ENCODE assay signal across 15 mouse cellular contexts in the genomic region with DNA sequence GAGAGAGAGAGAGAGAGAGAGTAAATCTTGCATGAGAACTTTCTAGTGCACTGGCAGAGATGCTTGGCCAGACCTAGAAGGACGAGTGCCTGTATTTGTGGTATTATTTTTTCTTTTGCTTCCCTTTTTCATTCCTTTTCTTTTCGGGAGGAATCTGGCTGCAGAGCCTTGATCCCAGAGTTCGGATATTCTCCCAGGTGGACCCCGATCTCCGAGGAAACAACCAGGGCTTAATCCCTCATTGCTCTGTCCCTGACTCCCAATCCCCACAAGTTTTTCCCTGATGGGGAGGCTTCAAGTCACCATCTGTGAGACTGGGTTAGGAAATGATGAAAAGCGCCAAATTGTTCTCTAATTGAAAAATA. TPM values are rescaled to one million over a fixed set of nuclear protein-coding genes. Genes with fewer than 3 reads are reported as not detected.
DNase-seq lines count a peak whose midpoint lies in the region; ATAC-seq and TF ChIP-seq lines count a peak whose summit lies in the region.
"Had no signal": no experiment of that assay in that cellular context is flagged by ENCODE, and none has a peak within 500 bp of the region (broad histone marks: within the 10 kb centered on the region; RNA-seq: fewer than 3 reads in every experiment).

No protein-coding gene starts in this region.

- H3K27ac ChIP-seq in cerebellum, adult 2 months (ENCODE audit: insufficient read depth, low read length) = peak overlapping the region; percentile 79
- H3K27ac ChIP-seq in midbrain, embryonic 12.5 days (replicated peaks) = peak overlapping the region; percentile 39; the same call in 1 of the 2 replicates
- H3K27ac ChIP-seq in midbrain, embryonic 16.5 days (ENCODE audit: low read length) = no peak overlapping the region
- H3K27ac ChIP-seq in hindbrain, embryonic 16.5 days (ENCODE audit: low read depth, low read length) = no peak overlapping the region; the same call in 1 of the 2 replicates
- H3K27ac ChIP-seq in olfactory bulb, adult 2 months (ENCODE audit: insufficient read depth, low read depth, low read length) = 0 out of 2 replicates have a peak overlapping the region, but pooled peaks have one; percentile 43
- no peak overlapping the region for H3K27ac ChIP-seq in thymus, adult 2 months (ENCODE audit: control insufficient read depth, insufficient read depth, low read length)
- H3K27ac ChIP-seq: limb, embryonic 15.5 days had no signal

- no peak for TF ChIP-seq CTCF in cerebellum, adult 2 months (IDR thresholded peaks at IDR 0.05; ENCODE audit: borderline replicate concordance, insufficient read depth, low read depth, low read length)
- no peak for TF ChIP-seq CTCF in olfactory bulb, adult 2 months (IDR thresholded peaks at IDR 0.05; ENCODE audit: insufficient read depth, low read depth, low read length)
- TF ChIP-seq CTCF in thymus, adult 2 months (IDR thresholded peaks at IDR 0.05; ENCODE audit: borderline replicate concordance, control insufficient read depth, extremely low read depth, insufficient read depth, low read length, poor library complexity) = no peak

- H3K9me3 ChIP-seq in midbrain, embryonic 12.5 days = no peaks in the 10 kb centered on the region
- H3K9me3 ChIP-seq in midbrain, embryonic 16.5 days (replicated peaks; ENCODE audit: control insufficient read depth, low read length, poor library complexity, severe bottlenecking) = no peaks in the 10 kb centered on the region
- no peaks in the 10 kb centered on the region for H3K9me3 ChIP-seq in hindbrain, embryonic 16.5 days (ENCODE audit: control insufficient read depth, low read length)
- H3K9me3 ChIP-seq: limb, embryonic 15.5 days had no signal

- no peak for TF ChIP-seq POLR2A in cerebellum, adult 2 months (IDR thresholded peaks at IDR 0.05; ENCODE audit: borderline replicate concordance, insufficient read depth, low read length)
- no peak for TF ChIP-seq POLR2A in olfactory bulb, adult 2 months (IDR thresholded peaks at IDR 0.05; ENCODE audit: insufficient read depth, low read depth, low read length)
- no peak for TF ChIP-seq POLR2A in thymus, adult 2 months (IDR thresholded peaks at IDR 0.05; ENCODE audit: control insufficient read depth, extremely low read depth, insufficient read depth, low read length, poor library complexity)

- DNase-seq in cerebellum, adult 2 months = peak in 1 of 2 experiments; percentile 62
- DNase-seq in cerebellum, postnatal 4 days (ENCODE audit: low spot score in 2 of 2) = no peak
- no peak for DNase-seq in thymus, adult 2 months
- DNase-seq in yolk sac, embryonic 10.5 days (ENCODE audit: low spot score) = no peak
- DNase-seq: heart, postnatal 36 days; kidney, adult 2 months; lung, embryonic 14.5 days had no signal

- H3K4me1 ChIP-seq in cerebellum, adult 2 months (ENCODE audit: control insufficient read depth, insufficient read depth, low read length) = peaks cover 6% of the 10 kb centered on the region
- H3K4me1 ChIP-seq in midbrain, embryonic 12.5 days = peaks cover 65% of the 10 kb centered on the region
- H3K4me1 ChIP-seq in midbrain, embryonic 16.5 days (ENCODE audit: control insufficient read depth, insufficient read depth, low read length) = peaks cover 5% of the 10 kb centered on the region; the same call in 1 of the 2 replicates
- peaks cover 2% of the 10 kb centered on the region for H3K4me1 ChIP-seq in hindbrain, embryonic 16.5 days (ENCODE audit: control insufficient read depth, insufficient read depth, low read depth, low read length)
- H3K4me1 ChIP-seq in olfactory bulb, adult 2 months (ENCODE audit: control insufficient read depth, insufficient read depth, low read length) = peaks cover 37% of the 10 kb centered on the region
- H3K4me1 ChIP-seq in thymus, adult 2 months (replicated peaks; ENCODE audit: control insufficient read depth, insufficient read depth, low read length) = peaks cover 12% of the 10 kb centered on the region; the same call in 1 of the 2 replicates

- no peaks in the 10 kb centered on the region for H3K27me3 ChIP-seq in cerebellum, adult 2 months (ENCODE audit: control insufficient read depth, insufficient read depth, low read length)
- H3K27me3 ChIP-seq in midbrain, embryonic 12.5 days = peaks cover 99% of the 10 kb centered on the region
- peaks cover 63% of the 10 kb centered on the region for H3K27me3 ChIP-seq in midbrain, embryonic 16.5 days (ENCODE audit: control insufficient read depth, insufficient read depth, low read depth, low read length)
- peaks cover 31% of the 10 kb centered on the region for H3K27me3 ChIP-seq in hindbrain, embryonic 16.5 days (replicated peaks; ENCODE audit: control insufficient read depth, insufficient read depth, low read length)
- peaks cover 52% of the 10 kb centered on the region for H3K27me3 ChIP-seq in thymus, adult 2 months (ENCODE audit: control insufficient read depth, insufficient read depth, low read length)
- H3K27me3 ChIP-seq: Patski had no signal

- ATAC-seq in midbrain, embryonic 12.5 days (ENCODE audit: low FRiP score, low read depth) = no peak
- no peak for ATAC-seq in midbrain, embryonic 16.5 days
- ATAC-seq in hindbrain, embryonic 16.5 days = no peak
- ATAC-seq: Patski had no signal

- H3K4me2 ChIP-seq in midbrain, embryonic 12.5 days (replicated peaks) = peak overlapping the region; percentile 59
- H3K4me2 ChIP-seq in midbrain, embryonic 16.5 days (ENCODE audit: low read length) = no peak overlapping the region
- 0 out of 2 replicates have a peak overlapping the region, but pooled peaks have one; percentile 57 for H3K4me2 ChIP-seq in hindbrain, embryonic 16.5 days (ENCODE audit: low read length)
- H3K4me2 ChIP-seq: heart, embryonic 11.5 days; limb, embryonic 15.5 days; lung, embryonic 14.5 days had no signal

- peak overlapping the region; percentile 91 for H3K4me3 ChIP-seq in cerebellum, adult 2 months (replicated peaks; ENCODE audit: insufficient read depth, low read depth, low read length)
- H3K4me3 ChIP-seq in midbrain, embryonic 12.5 days = peak overlapping the region; percentile 54
- H3K4me3 ChIP-seq in midbrain, embryonic 16.5 days (ENCODE audit: low read depth, low read length) = no peak overlapping the region
- peak overlapping the region; percentile 50 for H3K4me3 ChIP-seq in hindbrain, embryonic 16.5 days (ENCODE audit: low read length)
- H3K4me3 ChIP-seq in olfactory bulb, adult 2 months (ENCODE audit: insufficient read depth, low read depth, low read length) = 0 out of 2 replicates have a peak overlapping the region, but pooled peaks have one; percentile 7
- no peak overlapping the region for H3K4me3 ChIP-seq in thymus, adult 2 months (ENCODE audit: control insufficient read depth, insufficient read depth, low read length)
- H3K4me3 ChIP-seq: limb, embryonic 15.5 days had no signal

- H3K36me3 ChIP-seq in midbrain, embryonic 12.5 days = no peaks in the 10 kb centered on the region
- H3K36me3 ChIP-seq in midbrain, embryonic 16.5 days (ENCODE audit: control insufficient read depth, insufficient read depth, low read length) = no peaks in the 10 kb centered on the region
- H3K36me3 ChIP-seq in hindbrain, embryonic 16.5 days (ENCODE audit: control insufficient read depth, insufficient read depth, low read length) = no peaks in the 10 kb centered on the region
- no peaks in the 10 kb centered on the region for H3K36me3 ChIP-seq in thymus, adult 2 months (ENCODE audit: control insufficient read depth, insufficient read depth, low read length)
- H3K36me3 ChIP-seq: limb, embryonic 15.5 days had no signal

- 0 out of 2 replicates have a peak overlapping the region, but pooled peaks have one; percentile 11 for H3K9ac ChIP-seq in midbrain, embryonic 12.5 days (replicated peaks)
- H3K9ac ChIP-seq in midbrain, embryonic 16.5 days (ENCODE audit: low read depth, low read length) = no peak overlapping the region
- peak overlapping the region; percentile 28 for H3K9ac ChIP-seq in hindbrain, embryonic 16.5 days (ENCODE audit: low read depth, low read length)
- H3K9ac ChIP-seq: limb, embryonic 15.5 days; lung, embryonic 14.5 days had no signal

- 4% methylated on average over 6 of the region's 6 CpGs for whole genome bisulfite sequencing in cerebellum, adult 2 months
- 0% methylated on average over 6 of the region's 6 CpGs for WGBS in midbrain, embryonic 12.5 days
- 4% methylated on average over 6 of the region's 6 CpGs for WGBS in midbrain, embryonic 16.5 days
- WGBS in hindbrain, embryonic 16.5 days = 14% methylated on average over 6 of the region's 6 CpGs
- whole genome bisulfite sequencing in olfactory bulb, adult 2 months = 51% methylated on average over 6 of the region's 6 CpGs
- WGBS in thymus, adult 2 months = 8% methylated on average over 6 of the region's 6 CpGs

RNA-seq across cellular contexts. Expression of gene Pax6, which starts 2.0 kb away (rescaled TPM):
- polyA plus RNA-seq in cerebellum, adult 2 months (2012; rRNA removed) = 84.5 and 103 TPM in 2 replicates
- polyA plus RNA-seq in midbrain, embryonic 12.5 days (2016; fragmentation: Nextera tagmentation; extraction: Ambion mirVana) = 21.5 and 74.8 TPM in 2 replicates
- polyA plus RNA-seq in midbrain, embryonic 16.5 days (2015; fragmentation: Nextera tagmentation; extraction: Ambion mirVana) = 17.4 and 25.7 TPM in 2 replicates
- polyA plus RNA-seq in hindbrain, embryonic 16.5 days (2015; fragmentation: Nextera tagmentation; extraction: Ambion mirVana) = 40.7 and 43.8 TPM in 2 replicates
- polyA plus RNA-seq in olfactory bulb, adult 2 months (2012; ENCODE audit: insufficient read depth, insufficient read length, low replicate concordance, missing spikeins) = not detected in 2 replicates
- polyA plus RNA-seq in thymus, adult 2 months (2012; rRNA removed) = 0.03 TPM in 1 of 2 replicates, not detected in the other
- polyA plus RNA-seq: kidney, adult 2 months; lung, embryonic 14.5 days; Patski; urinary bladder, adult 2 months had no signal

Comparison
In these comparisons a context has a peak if more than half of its experiments do, and no peak if none do; other contexts are left out.
1. H3K27ac ChIP-seq: peak in cerebellum, adult 2 months (single experiment), midbrain, embryonic 12.5 days (single experiment) and olfactory bulb, adult 2 months (single experiment); none in midbrain, embryonic 16.5 days (single experiment), hindbrain, embryonic 16.5 days (single experiment) and thymus, adult 2 months (single experiment).
2. H3K4me3 ChIP-seq: peak in cerebellum, adult 2 months (single experiment), midbrain, embryonic 12.5 days (single experiment), hindbrain, embryonic 16.5 days (single experiment) and olfactory bulb, adult 2 months (single experiment); none in midbrain, embryonic 16.5 days (single experiment) and thymus, adult 2 months (single experiment).